Mouse (Mus musculus) forebrain, postnatal 0 days (tissue): ENCODE data around the gene Tdgf1. TPM values are rescaled to one million over a fixed set of nuclear protein-coding genes. Genes with fewer than 3 reads are reported as not detected.

Experiments
- ATAC-seq: fragments of 200-750 bp; cut with Nextera tagmentation; 2 replicates; pipeline ENCODE4 v1.8.0; 2017; ENCODE audit warnings: mild to moderate bottlenecking, moderate library complexity
- DNase-seq: peaks from one replicate; pipeline ENCODE4 v3.0.0-alpha.2; 2015
- H3K27ac ChIP-seq: fragments of 300-500 bp; sonication (generic); 2 replicates; pipeline ENCODE4 v1.5.1; 2014; ENCODE audit warnings: low read depth, mild to moderate bottlenecking, antibody characterized with exemption, low read length, moderate library complexity, mixed read lengths
- H3K27me3 ChIP-seq: fragments of 300-500 bp; sonication (generic); 2 replicates; pipeline ENCODE4 v1.6.1; 2014; ENCODE audit warnings: mild to moderate bottlenecking, low read length, mixed read lengths; ENCODE audit not compliant: insufficient read depth
- H3K36me3 ChIP-seq: fragments of 300-500 bp; sonication (generic); 2 replicates; pipeline ENCODE4 v1.6.1; 2014; ENCODE audit warnings: mild to moderate bottlenecking, moderate library complexity; ENCODE audit not compliant: insufficient read depth
- H3K4me1 ChIP-seq: fragments of 300-500 bp; sonication (generic); 2 replicates; pipeline ENCODE4 v1.6.1; 2014; ENCODE audit warnings: antibody characterized with exemption; ENCODE audit not compliant: insufficient read depth
- H3K4me2 ChIP-seq: fragments of 300-500 bp; sonication (generic); 2 replicates; pipeline ENCODE4 v1.6.1; 2014; ENCODE audit warnings: low read depth, mild to moderate bottlenecking, moderate library complexity
- H3K4me3 ChIP-seq: fragments of 300-500 bp; sonication (generic); 2 replicates; pipeline ENCODE4 v1.5.1; 2014; ENCODE audit warnings: low read depth, low read length, mixed read lengths
- H3K9ac ChIP-seq: fragments of 300-500 bp; sonication (generic); 2 replicates; pipeline ENCODE4 v1.6.1; 2014; ENCODE audit warnings: mild to moderate bottlenecking
- H3K9me3 ChIP-seq: fragments of 300-500 bp; sonication (generic); 2 replicates; pipeline ENCODE4 v1.6.1; 2016; ENCODE audit warnings: low read length
- CTCF ChIP-seq: sonication (generic); IDR thresholded peaks from 2 replicates; pipeline ENCODE4 v1.5.1; 2016; ENCODE audit warnings: antibody characterized with exemption, control low read depth, low read depth
- WGBS: fragments of 180-500 bp; shearing (Covaris S2); extraction: QIAGEN DNeasy Blood & Tissue Kit; methylation state at CpG from one replicate; pipeline ENCODE4 v1.1.7; 2014; 5-methylcytosine and 5-hydroxymethylcytosine counted together
- polyA plus RNA-seq: library from polyadenylated mRNA; unstranded; fragments of >200 nt; fragmentation: Nextera tagmentation; extraction: Ambion mirVana; gene quantifications from 2 replicates; pipeline ENCODE4 v1.2.1, GENCODE M21; 2015
- total RNA-seq: library from RNA; depleted of rRNA; stranded (reverse); fragments of >200 nt; gene quantifications from 2 replicates; pipeline ENCODE4 v1.2.3, GENCODE M21; 2014

Gene Tdgf1
- total and polyA plus RNA-seq, 2 experiments from 2014 or later: 0.12 TPM; not detected in 1

DNA sequence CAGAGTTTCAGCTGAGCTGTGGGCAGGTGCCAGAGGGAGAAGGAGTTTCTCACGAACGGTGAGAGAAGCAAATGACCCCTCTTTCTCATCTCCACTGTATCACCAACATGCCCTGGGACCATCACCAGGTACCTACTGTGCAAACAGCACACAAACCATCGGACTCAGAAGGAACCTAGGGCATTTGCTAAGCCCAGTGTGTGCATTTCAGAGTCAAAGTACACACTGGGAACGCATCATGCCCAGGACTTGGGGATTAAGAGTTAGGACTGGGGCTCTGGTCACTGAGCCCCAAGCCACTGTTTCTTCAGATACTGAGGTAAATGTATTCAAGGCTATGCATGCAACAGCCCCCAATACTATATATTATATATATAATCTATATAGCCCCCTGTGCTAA, 41.4 kb upstream of the Tdgf1 start:
- Histone ChIP-seq H3K4me2 (no peak overlapping the region), H3K4me1 (no peaks in the 10 kb centered on the region), H3K27me3 (no peaks in the 10 kb centered on the region), H3K9ac (no peak overlapping the region), H3K9me3 (no peaks in the 10 kb centered on the region), H3K36me3 (no peaks in the 10 kb centered on the region), H3K4me3 (no peak overlapping the region), H3K27ac (no peak overlapping the region)
- 70% methylated on average over 4 of the region's 4 CpGs for WGBS
- DNase-seq (no peak), ATAC-seq (no peak)
- no peak for TF ChIP-seq CTCF

DNA sequence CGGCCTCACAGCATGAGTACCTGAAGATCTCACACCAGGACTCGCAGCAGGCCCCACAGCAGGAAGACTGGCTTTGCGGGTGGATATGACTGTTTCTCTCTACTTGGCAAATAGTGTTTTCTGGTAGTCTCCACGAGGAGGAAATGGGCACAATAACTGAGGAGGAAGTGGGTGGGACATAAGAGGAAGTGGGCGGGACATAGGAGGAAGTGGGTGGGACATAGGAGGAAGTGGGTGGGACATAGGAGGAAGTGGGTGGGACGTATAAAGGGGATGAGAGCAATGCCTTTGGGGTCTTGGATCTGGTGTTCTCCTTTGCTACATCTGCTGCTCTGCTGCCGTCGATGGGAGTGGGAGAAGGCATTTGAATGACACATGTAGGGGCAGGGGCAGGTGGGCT, 40.0 kb upstream of the Tdgf1 start:
- H3K27ac ChIP-seq: no peak overlapping the region
- ATAC-seq (no peak), DNase-seq (no peak)
- no peaks in the 10 kb centered on the region for H3K9me3 ChIP-seq
- no peaks in the 10 kb centered on the region for H3K4me1 ChIP-seq
- H3K27me3 ChIP-seq: no peaks in the 10 kb centered on the region
- no peak overlapping the region for H3K9ac ChIP-seq
- H3K36me3 ChIP-seq: no peaks in the 10 kb centered on the region
- H3K4me2 ChIP-seq: no peak overlapping the region
- H3K4me3 ChIP-seq: no peak overlapping the region
- no peak for TF ChIP-seq CTCF
- 91% methylated on average over 8 of the region's 8 CpGs for WGBS

DNA sequence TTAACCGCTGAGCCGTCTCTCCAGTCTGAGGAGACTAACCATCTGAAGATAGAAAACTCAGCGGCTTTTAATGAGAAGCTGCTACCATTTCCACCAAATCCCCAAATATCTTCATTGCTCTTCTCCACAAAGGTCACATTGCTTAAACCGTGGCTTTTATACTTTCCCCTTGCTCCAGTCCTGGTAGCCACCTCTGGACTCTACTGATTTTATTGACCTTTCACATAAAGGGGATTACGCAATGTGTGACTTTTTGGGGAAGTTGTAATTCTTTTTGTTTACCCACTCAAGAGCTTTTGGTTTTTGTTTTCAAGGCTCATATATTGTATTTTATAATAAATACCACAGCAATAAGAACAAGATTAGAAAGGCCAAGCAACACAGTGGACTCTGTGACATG, 39.6 kb upstream of the Tdgf1 start:
- H3K9ac ChIP-seq: no peak overlapping the region
- no peak overlapping the region for H3K4me3 ChIP-seq
- H3K4me1 ChIP-seq: no peaks in the 10 kb centered on the region
- no peak overlapping the region for H3K4me2 ChIP-seq
- TF ChIP-seq CTCF: no peak
- no peak overlapping the region for H3K27ac ChIP-seq
- WGBS: 93% methylated on average over 5 of the region's 5 CpGs
- H3K27me3 ChIP-seq: no peaks in the 10 kb centered on the region
- DNase-seq (no peak), ATAC-seq (no peak)
- no peaks in the 10 kb centered on the region for H3K9me3 ChIP-seq
- H3K36me3 ChIP-seq: no peaks in the 10 kb centered on the region

DNA sequence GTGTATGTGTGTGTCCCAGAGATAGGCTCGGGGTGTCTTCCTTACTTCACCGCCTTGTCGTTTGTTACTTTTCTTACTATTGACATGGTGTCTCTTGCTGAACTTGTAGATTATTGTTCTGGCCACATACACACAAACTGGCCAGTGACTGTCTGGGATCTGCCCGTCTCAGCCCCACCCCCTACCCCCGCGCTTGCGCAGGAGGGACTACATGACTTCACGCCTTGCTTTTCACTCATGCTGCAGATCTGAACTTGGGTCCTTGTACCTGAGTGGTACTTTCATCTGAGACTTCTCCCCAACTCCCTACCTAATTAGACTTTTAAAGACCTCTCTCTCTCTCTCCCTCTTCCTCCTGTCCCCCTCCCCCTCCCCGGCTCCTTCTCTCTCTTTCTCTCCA, 38.1 kb upstream of the Tdgf1 start:
- no peak for ATAC-seq

DNA sequence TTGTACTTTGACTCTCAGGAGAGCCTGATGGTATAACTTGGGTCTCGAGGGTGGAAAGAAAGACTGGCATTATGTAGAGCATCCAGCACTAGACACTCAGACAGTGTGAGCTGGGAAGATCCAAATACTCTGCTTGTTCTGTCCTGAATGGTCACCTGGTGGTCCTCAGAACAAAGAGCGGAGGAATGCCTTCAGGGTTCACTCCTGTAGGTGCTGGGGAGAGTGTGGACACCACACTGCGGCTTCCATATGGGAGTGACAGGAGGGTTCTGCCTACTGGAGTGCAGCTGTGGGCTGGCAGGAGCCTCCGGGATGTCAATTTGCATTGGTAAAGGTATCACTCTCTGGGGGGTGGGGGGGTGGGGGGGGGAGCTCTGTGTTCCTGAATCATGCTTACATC, 36.4 kb upstream of the Tdgf1 start:
- 61% methylated on average over 4 of the region's 4 CpGs for WGBS
- DNase-seq: no peak
- no peak for TF ChIP-seq CTCF
- no peaks in the 10 kb centered on the region for H3K36me3 ChIP-seq
- H3K4me2 ChIP-seq: no peak overlapping the region
- no peaks in the 10 kb centered on the region for H3K9me3 ChIP-seq
- no peak overlapping the region for H3K27ac ChIP-seq
- H3K4me3 ChIP-seq: no peak overlapping the region
- no peak for ATAC-seq
- no peaks in the 10 kb centered on the region for H3K27me3 ChIP-seq
- no peaks in the 10 kb centered on the region for H3K4me1 ChIP-seq
- no peak overlapping the region for H3K9ac ChIP-seq

More for the DNA sequence above, 38.1 kb upstream of the Tdgf1 start:
- no peaks in the 10 kb centered on the region for H3K36me3 ChIP-seq
- no peak overlapping the region for H3K27ac ChIP-seq
- DNase-seq: no peak
- no peak overlapping the region for H3K9ac ChIP-seq
- no peaks in the 10 kb centered on the region for H3K4me1 ChIP-seq
- no peaks in the 10 kb centered on the region for H3K27me3 ChIP-seq
- H3K9me3 ChIP-seq: no peaks in the 10 kb centered on the region
- 93% methylated on average over 9 of the region's 9 CpGs for WGBS
- TF ChIP-seq CTCF: no peak
- H3K4me3 ChIP-seq: no peak overlapping the region
- H3K4me2 ChIP-seq: no peak overlapping the region

DNA sequence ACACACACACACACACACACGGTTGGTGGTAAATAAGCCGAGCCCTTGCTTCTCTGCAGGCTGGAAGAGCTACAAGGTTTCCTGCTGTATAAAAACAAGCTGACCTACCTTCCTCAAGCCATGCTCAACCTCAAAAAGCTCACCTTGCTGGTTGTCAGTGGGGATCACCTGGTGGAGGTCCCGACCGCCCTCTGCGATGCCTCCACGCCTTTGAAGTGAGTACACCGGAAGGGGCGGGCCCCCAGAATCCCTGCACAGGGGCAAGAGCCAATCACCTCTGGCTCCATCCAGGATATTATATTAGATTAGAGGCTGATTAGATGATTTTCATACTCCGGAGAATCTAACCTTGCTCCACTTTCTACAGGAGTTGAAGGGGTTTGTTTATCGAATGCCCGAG, 33.5 kb upstream of the Tdgf1 start:
- Histone ChIP-seq H3K4me1 (no peaks in the 10 kb centered on the region), H3K4me3 (no peak overlapping the region), H3K36me3 (no peaks in the 10 kb centered on the region), H3K9me3 (no peaks in the 10 kb centered on the region), H3K27ac (no peak overlapping the region), H3K9ac (no peak overlapping the region), H3K27me3 (no peaks in the 10 kb centered on the region), H3K4me2 (no peak overlapping the region)
- WGBS: 94% methylated on average over 11 of the region's 11 CpGs
- TF ChIP-seq CTCF: no peak
- DNase-seq (no peak), ATAC-seq (no peak)

DNA sequence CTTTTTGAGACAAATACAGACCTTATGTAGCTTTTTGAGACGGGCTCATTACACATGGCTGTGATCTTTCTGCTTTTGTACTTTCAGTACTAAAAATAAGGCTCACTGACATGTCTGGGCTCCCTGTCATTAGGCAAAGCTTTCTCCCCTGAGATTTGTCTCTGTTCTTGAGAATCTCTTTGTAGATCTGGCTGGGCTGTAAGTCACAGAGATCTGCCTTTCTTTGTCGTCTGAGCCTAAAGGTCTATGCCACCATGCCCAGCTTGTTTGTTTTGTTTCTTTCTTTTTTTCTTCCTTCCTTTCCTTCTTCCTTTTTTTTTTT, 19.9 kb upstream of the Tdgf1 start:
- 74% methylated on average over 2 of the region's 2 CpGs for WGBS
- no peak for ATAC-seq
- no peak for TF ChIP-seq CTCF

More for the DNA sequence above, 19.9 kb upstream of the Tdgf1 start:
- Histone ChIP-seq H3K27me3 (no peaks in the 10 kb centered on the region), H3K27ac (no peak overlapping the region), H3K4me3 (no peak overlapping the region), H3K4me1 (no peaks in the 10 kb centered on the region), H3K36me3 (no peaks in the 10 kb centered on the region), H3K4me2 (no peak overlapping the region), H3K9ac (no peak overlapping the region), H3K9me3 (no peaks in the 10 kb centered on the region)
- no peak for DNase-seq
